8 mouse cellular contexts compared by ENCODE assay signal in the genomic region with DNA sequence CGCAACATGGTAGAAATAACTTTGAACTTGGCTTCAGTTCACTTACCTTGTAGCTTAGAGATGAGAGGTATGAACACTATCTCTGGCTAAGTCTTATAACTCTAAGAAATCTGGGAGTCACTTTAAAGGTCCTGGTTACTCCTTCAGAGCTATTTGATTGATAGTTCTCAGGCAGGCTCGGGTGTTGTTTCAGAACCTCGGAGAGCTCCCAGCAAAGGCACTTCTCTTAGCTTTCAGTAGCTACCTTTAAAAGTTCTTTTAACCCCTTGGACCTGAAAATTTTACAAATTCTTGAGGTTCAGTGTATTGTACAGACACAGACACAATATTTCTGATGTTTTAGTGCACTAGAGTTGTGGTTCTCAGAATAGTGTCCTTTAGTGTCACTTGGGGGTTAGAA. TPM values are rescaled to one million over a fixed set of nuclear protein-coding genes. Genes with fewer than 3 reads are reported as not detected.
DNase-seq lines count a peak whose midpoint lies in the region; ATAC-seq and TF ChIP-seq lines count a peak whose summit lies in the region.

No protein-coding gene starts in this region.

- H3K36me3 ChIP-seq in limb, embryonic 14.5 days (ENCODE audit: control insufficient read depth, insufficient read depth, low read length), result no peaks in the 10 kb centered on the region

- H3K27ac ChIP-seq in gastrocnemius, adult 2 months, result no peak overlapping the region
- H3K27ac ChIP-seq in limb, embryonic 14.5 days (replicated peaks; ENCODE audit: low read depth, low read length), result no peak overlapping the region

- H3K4me3 ChIP-seq in gastrocnemius, adult 2 months, result no peak overlapping the region
- H3K4me3 ChIP-seq in limb, embryonic 14.5 days (replicated peaks; ENCODE audit: low read length), result no peak overlapping the region

- WGBS in limb, embryonic 14.5 days, result 48% methylated on average over 3 of the region's 3 CpGs

- H3K27me3 ChIP-seq in limb, embryonic 14.5 days (ENCODE audit: control insufficient read depth, insufficient read depth, low read length), result no peaks in the 10 kb centered on the region

- TF ChIP-seq CTCF in gastrocnemius, adult 2 months (IDR thresholded peaks at IDR 0.05), result no peak

- H3K4me2 ChIP-seq in limb, embryonic 14.5 days (replicated peaks; ENCODE audit: low read depth, low read length, severe bottlenecking), result no peak overlapping the region

- no peaks in the 10 kb centered on the region for H3K4me1 ChIP-seq in limb, embryonic 14.5 days (ENCODE audit: control insufficient read depth, insufficient read depth, low read length)

- no peak overlapping the region for H3K9ac ChIP-seq in limb, embryonic 14.5 days (ENCODE audit: low read depth, low read length, severe bottlenecking)

- no peaks in the 10 kb centered on the region for H3K9me3 ChIP-seq in limb, embryonic 14.5 days (ENCODE audit: control insufficient read depth, low read length)

- ATAC-seq in limb, embryonic 14.5 days (ENCODE audit: low FRiP score, low read depth), result no peak

- intact Hi-C loops in gastrocnemius, adult 2 months (cut with DNase I), result no loop called here

- no peak for TF ChIP-seq POLR2A in limb, embryonic 14.5 days (IDR thresholded peaks at IDR 0.05; ENCODE audit: borderline replicate concordance, extremely low read depth, insufficient read depth, insufficient read length)

- peak; percentile 40 for DNase-seq in gastrocnemius, adult 2 months
- DNase-seq in gastrocnemius, adult 8-10 months (ENCODE audit: low spot score in 2 of 2), result no peak
- DNase-seq in 3T3-L1 (ENCODE audit: low read depth, low spot score), result peak; percentile 64
- peak; percentile 44 for DNase-seq in c-Kit-positive CD71-positive TER-119-negative erythroid progenitor cells, embryonic 14.5 days (ENCODE audit: low read depth)
- peak; percentile 82 for DNase-seq in limb, embryonic 14.5 days (ENCODE audit: low spot score)
- DNase-seq in cerebellum, adult 11 months, result no peak
- no peak for DNase-seq in layer of hippocampus, postnatal 14 days (ENCODE audit: low spot score in 2 of 2)
- no peak for DNase-seq in right cerebral cortex, postnatal 25 days

RNA-seq across cellular contexts. Expression of a gene that starts 52.3 kb away (rescaled TPM):
- total RNA-seq in gastrocnemius, adult 2 months (2021), result 10 to 100 TPM; 14.1 to 17.1 TPM
- total RNA-seq in gastrocnemius, adult 8-10 months (2022), result 10 to 100 TPM; 13.2 to 19.4 (median 15.8) TPM
- 16.2 and 17.8 TPM in 2 replicates for polyA plus RNA-seq in limb, embryonic 14.5 days (2012; rRNA removed)
- 10.3 and 11.5 TPM in 2 replicates for polyA plus RNA-seq in limb, embryonic 14.5 days (2014; fragmentation: Nextera tagmentation; extraction: Ambion mirVana)
- total RNA-seq in layer of hippocampus, postnatal 14 days (2021), result 10 to 100 TPM; 42.4 to 45.1 TPM

Comparison
In these comparisons a context has a peak if more than half of its experiments do, and no peak if none do; other contexts are left out.
1. DNase-seq: peak in gastrocnemius, adult 2 months (single experiment), 3T3-L1 (single experiment), c-Kit-positive CD71-positive TER-119-negative erythroid progenitor cells, embryonic 14.5 days (single experiment) and limb, embryonic 14.5 days (single experiment); none in gastrocnemius, adult 8-10 months (0 of 2), cerebellum, adult 11 months (single experiment), layer of hippocampus, postnatal 14 days (0 of 2) and right cerebral cortex, postnatal 25 days (single experiment).